Mouse (Mus musculus) left cerebral cortex, postnatal 36 days (tissue): ENCODE measurements at regions not wholly inside any gene's neighbourhood (a gene's known extent, or its start where the extent isn't known, plus 50 kb on each side); places are given as distances from the start of the nearest gene placed in this dataset.

Experiments used
- DNase-seq, 2 experiments: peaks; one replicate each; pipeline ENCODE4 v3.0.0; 2021 to 2022; ENCODE audit warnings: low spot score in 2 of 2, mixed read lengths in 1 of 2
- intact Hi-C: fragments of 180-260 bp; cut with DNase I; formaldehyde crosslinking; loops from one replicate; pipeline ENCODE4 v1.15.1; 2025

GRCm38 (mm10) chrX:161487691-161488090 lies 200.4 kb downstream of the Gm15262 start:
- intact Hi-C loops = no loop called here

GRCm38 (mm10) chrX:161511341-161511740 lies 205.5 kb upstream of the Rai2 start:
- no peak for DNase-seq
- intact Hi-C loops = no loop called here

More at GRCm38 (mm10) chrX:161487691-161488090, 200.4 kb downstream of the Gm15262 start:
- no peak for DNase-seq

- intact Hi-C loops = no loop called here
- no peak for DNase-seq
Observed at GRCm38 (mm10) chrX:161523432-161524256, 193.2 kb upstream of the Rai2 start.

DNA sequence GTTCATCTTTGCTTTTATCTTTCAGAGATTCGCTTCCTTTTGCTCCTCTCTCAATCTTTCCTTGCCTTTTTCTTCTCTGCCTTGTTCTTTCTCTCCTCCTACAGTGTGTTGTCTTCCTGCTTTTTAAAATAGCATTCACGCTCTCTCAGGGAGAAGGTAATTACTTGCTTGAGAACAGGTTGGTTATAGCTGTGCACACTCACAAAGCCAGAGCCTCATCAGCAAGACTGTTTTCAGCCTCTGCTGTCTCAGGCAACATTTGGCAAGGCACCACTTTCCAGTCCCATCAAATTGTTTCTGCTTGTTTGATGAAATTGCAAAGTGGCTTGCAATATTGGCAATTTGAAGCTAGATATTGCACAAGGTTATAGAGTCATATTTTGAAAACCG lies 192.6 kb upstream of the Rai2 start:
- intact Hi-C loops = no loop called here
- DNase-seq = no peak

DNA sequence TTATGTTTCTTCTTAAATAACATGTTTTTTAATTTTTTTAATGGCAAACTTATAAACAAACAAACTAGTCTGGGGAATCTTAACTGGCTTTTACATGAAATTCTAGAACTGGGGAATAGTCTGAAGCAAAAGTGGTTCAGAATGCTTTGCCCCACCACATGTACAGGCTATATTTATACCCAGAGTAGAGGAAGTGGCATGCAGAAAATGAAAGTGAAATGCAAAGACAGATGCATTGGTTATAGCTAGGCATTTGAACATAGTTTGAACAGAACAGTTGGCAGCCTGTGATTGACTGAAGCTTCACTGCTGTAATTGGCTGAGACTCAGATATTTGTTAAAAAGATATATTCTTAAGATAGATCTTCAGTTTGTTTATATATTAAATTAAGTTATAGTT lies 179.6 kb upstream of the Rai2 start:
- intact Hi-C loops = no loop called here
- DNase-seq = no peak

DNA sequence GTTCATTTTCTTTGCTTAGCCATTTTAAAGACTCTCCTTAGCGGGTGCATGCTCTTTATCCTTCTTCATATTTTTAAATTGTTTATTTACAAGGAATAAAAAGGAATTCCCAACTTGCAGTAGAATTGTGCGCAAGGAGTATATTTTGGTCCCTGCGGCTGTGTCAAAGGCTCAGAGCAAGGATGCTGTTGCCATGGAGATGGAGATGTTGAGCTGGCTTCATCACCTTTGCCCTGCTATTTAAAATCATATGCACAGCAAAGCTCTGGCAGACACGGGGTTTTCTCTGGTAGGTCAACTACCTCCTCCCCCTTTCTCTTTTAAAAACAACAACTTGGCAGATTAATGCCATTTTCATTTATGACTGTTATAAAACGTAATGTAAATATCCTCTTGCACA lies 160.0 kb upstream of the Rai2 start:
- intact Hi-C loops = no loop called here
- no peak for DNase-seq

- intact Hi-C loops = no loop called here
- no peak for DNase-seq
Observed at GRCm38 (mm10) chrX:161558511-161558910, 158.4 kb upstream of the Rai2 start.

- intact Hi-C loops = no loop called here
- DNase-seq = no peak
Observed at GRCm38 (mm10) chrX:161566435-161566834, 150.4 kb upstream of the Rai2 start.

DNA sequence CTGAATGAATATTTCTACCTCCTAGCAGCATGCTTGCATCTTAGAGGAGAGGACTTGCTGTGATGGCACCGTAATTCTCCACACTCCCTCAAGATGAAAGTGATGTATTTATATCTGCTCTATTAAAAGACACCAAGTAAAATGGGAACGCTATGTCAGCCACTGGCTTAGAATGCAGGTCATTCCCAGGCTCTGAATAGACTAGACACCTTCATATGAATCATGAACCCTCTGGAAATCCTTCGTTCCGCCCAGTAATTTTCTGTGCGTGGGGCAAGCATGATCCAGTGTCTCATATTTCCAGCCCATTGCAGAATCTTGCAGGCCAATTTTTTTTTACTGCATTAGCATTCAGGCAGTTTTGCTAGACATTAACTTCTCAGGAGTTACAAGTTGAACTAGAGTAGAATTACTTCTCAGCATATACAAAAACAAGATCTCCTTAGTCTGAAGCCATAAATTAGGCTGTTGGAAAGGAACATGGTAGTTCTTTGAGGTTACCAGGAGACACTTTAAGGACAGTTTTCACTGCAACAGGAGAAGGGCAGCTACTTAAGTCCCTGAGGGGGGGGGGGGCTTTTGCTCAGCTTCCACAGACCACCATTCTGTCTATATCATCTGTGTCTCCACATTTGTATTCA lies 134.7 kb upstream of the Rai2 start:
- DNase-seq = peak; percentile 5 to 7
- intact Hi-C loops = no loop called here

DNA sequence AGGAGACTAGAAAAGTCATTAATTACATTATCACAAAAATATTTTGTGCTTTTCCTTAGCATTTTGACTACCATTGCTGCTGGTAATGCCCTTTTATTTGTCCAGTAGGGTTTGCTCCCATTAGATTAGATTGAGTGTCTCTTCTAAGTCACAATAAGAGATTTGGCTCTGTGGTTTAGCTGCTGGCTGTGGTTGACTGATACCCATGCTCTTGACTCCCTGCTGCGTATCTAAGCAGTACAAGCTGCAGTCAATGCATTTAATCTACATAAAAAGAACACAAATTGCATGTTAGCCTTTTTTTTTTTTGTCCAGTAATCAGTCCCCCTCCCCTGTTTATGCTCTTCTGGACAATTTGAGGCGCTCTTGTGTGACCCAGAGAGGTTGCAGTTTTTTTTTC lies 133.0 kb upstream of the Rai2 start:
- intact Hi-C loops = no loop called here

DNA sequence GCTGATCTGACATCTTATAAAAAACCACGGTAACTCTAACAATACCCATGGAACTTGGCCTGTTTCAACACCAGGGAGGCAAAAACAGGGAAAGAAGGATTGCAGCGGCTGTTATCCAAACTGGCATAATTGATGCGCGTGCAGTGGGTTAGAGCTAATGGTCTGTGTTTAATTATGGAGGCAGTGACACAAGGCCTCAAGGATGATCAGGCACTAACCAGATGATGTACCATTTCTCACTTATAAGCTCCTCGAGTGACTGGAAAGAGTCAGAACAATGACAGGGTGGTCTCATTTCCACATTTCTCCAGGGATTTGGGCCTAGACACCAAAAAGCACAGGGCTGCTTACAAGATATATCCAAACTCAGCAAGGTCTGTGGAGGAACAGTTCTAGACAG lies 83.0 kb upstream of the Rai2 start:
- intact Hi-C loops = no loop called here
- DNase-seq = no peak

More for the DNA sequence above, 133.0 kb upstream of the Rai2 start:
- no peak for DNase-seq

GRCm38 (mm10) chrX:161634342-161634741 lies 82.5 kb upstream of the Rai2 start:
- intact Hi-C loops = no loop called here
- DNase-seq = no peak

DNA sequence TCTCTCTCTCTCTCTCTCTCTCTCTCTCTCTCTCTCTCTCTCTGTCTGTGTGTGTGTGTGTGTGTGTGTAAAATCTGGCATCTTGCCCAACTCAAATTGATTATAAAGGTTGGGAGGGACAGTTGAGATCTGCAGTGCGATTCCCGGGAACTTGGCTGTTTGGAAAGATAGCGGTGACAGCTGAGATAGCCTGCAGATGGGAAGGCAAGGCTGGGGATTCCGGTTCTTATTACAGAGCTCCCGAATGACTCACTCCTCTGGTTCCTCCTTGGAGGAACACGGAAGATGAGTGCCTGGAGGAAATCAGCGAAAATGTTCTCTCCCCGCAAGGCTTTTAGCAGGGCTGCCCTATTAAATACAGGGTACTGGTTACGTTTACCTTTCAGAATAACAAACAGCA lies 81.2 kb upstream of the Rai2 start:
- intact Hi-C loops = no loop called here
- DNase-seq = peak; percentile 4 to 8

DNA sequence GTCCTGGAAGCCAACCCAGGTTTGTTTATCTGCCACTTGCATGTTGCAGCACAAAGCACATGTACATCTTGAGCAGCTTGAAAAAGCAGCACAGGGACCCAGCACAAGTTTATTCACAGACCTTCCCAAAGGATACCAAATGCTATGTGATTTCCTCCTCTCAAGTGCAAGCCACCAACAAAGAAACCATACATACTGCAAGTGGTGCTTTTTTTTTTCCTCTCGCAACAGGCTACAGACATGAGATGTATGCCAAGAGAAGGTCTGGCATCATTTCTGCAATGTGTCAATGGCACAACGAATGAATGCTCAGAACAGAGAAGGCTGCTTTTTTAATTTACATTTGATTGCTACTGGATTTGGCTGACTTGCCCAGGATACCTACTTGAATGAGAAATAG lies 63.8 kb upstream of the Rai2 start:
- DNase-seq = no peak
- intact Hi-C loops = no loop called here

- intact Hi-C loops = no loop called here
Observed at GRCm38 (mm10) chrX:161660106-161660505, 56.8 kb upstream of the Rai2 start.

DNA sequence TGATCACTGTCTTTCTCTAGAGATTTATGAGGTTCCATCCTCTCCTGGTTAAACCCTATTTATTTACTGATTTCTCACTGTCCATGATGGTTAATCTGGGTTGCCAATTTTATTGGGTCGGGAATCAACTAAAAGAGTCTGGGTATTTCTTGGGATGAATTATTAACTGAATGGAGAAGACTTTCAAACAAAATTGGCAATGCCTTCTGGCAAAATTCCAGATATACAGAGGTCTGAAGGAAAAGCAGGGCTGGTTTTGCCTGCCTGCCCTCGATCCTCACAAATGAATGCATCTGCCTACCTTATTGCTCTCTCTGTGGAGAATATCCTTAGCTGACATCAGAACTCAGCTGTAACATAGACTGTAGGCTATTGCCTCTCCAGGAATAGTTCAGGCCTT lies 54.9 kb upstream of the Rai2 start:
- intact Hi-C loops = no loop called here
- DNase-seq = no peak

More at GRCm38 (mm10) chrX:161660106-161660505, 56.8 kb upstream of the Rai2 start:
- no peak for DNase-seq
